Mouse (Mus musculus) CH12.LX (cell line): ENCODE results near the gene Cda. TPM values are rescaled to one million over a fixed set of nuclear protein-coding genes. Genes with fewer than 3 reads are reported as not detected.

Source experiments
- DNase-seq: peaks from one replicate; pipeline ENCODE4 v3.0.0-alpha.2; 2013; ENCODE audit errors: extremely low read depth
- H3K27ac ChIP-seq: 2 replicates; pipeline ENCODE4 v1.5.1; 2012; ENCODE audit warnings: low read depth, mild to moderate bottlenecking, control low read depth, moderate library complexity; ENCODE audit not compliant: insufficient read depth
- H3K27me3 ChIP-seq: replicated peaks from 2 replicates; pipeline ENCODE3; 2012; ENCODE audit warnings: inconsistent platforms
- H3K36me3 ChIP-seq, 2 experiments: replicated peaks in 1 of 2; 2 replicates each; pipeline versions ENCODE3 to v1.6.1; 2012; ENCODE audit warnings: inconsistent platforms in 1 of 2, low read length in 1 of 2, mild to moderate bottlenecking in 1 of 2, mixed read lengths in 1 of 2, moderate library complexity in 1 of 2; ENCODE audit not compliant: control insufficient read depth in 1 of 2, insufficient read depth in 1 of 2
- H3K4me1 ChIP-seq, 2 experiments: 2 replicates each; pipeline ENCODE4 v1.6.1; 2012; ENCODE audit warnings: inconsistent platforms in 1 of 2, moderate library complexity in 1 of 2; ENCODE audit not compliant: insufficient read depth in 2 of 2, control insufficient read depth in 1 of 2
- H3K4me2 ChIP-seq: 2 replicates; pipeline ENCODE4 v1.6.1; 2012; ENCODE audit warnings: low read depth, mild to moderate bottlenecking, control low read depth; ENCODE audit not compliant: poor library complexity, insufficient read depth, severe bottlenecking
- H3K4me3 ChIP-seq, 3 experiments: fragments of 150-350 bp in 1 of 3; sonication (generic) in 1 of 3; replicated peaks in 1 of 3; 2 replicates each; pipeline versions ENCODE3 to v1.5.1; 2011 to 2012; ENCODE audit warnings: low read depth in 2 of 3, low read length in 2 of 3, mild to moderate bottlenecking in 2 of 3, moderate library complexity in 2 of 3, control low read depth in 1 of 3, improper control_type of control experiment in 1 of 3, inconsistent platforms in 1 of 3, mixed read lengths in 1 of 3; ENCODE audit not compliant: poor library complexity in 1 of 3
- H3K79me2 ChIP-seq: replicated peaks from 2 replicates; pipeline ENCODE4 v1.6.1; 2012; ENCODE audit warnings: mild to moderate bottlenecking, moderate library complexity; ENCODE audit not compliant: control insufficient read depth, poor library complexity, insufficient read depth, severe bottlenecking; ENCODE audit errors: extremely low read depth
- H3K9ac ChIP-seq: 2 replicates; pipeline ENCODE4 v1.6.1; 2012; ENCODE audit warnings: low read depth, mild to moderate bottlenecking, control low read depth, moderate library complexity; ENCODE audit not compliant: insufficient read depth
- H3K9me3 ChIP-seq: replicated peaks from 2 replicates; pipeline ENCODE3; 2012; ENCODE audit warnings: low read length, inconsistent platforms, mixed read lengths
- BHLHE40 ChIP-seq: IDR thresholded peaks from 2 replicates; pipeline ENCODE4 v1.6.1; 2011; ENCODE audit warnings: mild to moderate bottlenecking, low read depth, low read length, improper control_type of control experiment
- CHD1 ChIP-seq: IDR thresholded peaks from 2 replicates; pipeline ENCODE4 v1.6.1; 2012; ENCODE audit warnings: low read depth, low read length, improper control_type of control experiment, inconsistent platforms
- CHD2 ChIP-seq: IDR thresholded peaks from 2 replicates; pipeline ENCODE4 v1.6.1; 2011; ENCODE audit warnings: low read length, improper control_type of control experiment
- CTCF ChIP-seq, 2 experiments: IDR thresholded peaks in 1 of 2; conservative IDR thresholded peaks in 1 of 2; 2 replicates each; pipeline ENCODE4 v1.5.1; 2011 to 2012; ENCODE audit warnings: low read depth in 2 of 2, low read length in 2 of 2, improper control_type of control experiment in 1 of 2, inconsistent platforms in 1 of 2, mild to moderate bottlenecking in 1 of 2, moderate library complexity in 1 of 2
- ETS1 ChIP-seq: conservative IDR thresholded peaks from 2 replicates; pipeline ENCODE4 v1.6.1; 2012; ENCODE audit warnings: low read depth, mild to moderate bottlenecking, inconsistent platforms, low read length, improper control_type of control experiment, moderate library complexity
- GABPA ChIP-seq: IDR thresholded peaks from 2 replicates; pipeline ENCODE4 v1.6.1; 2012; ENCODE audit warnings: low read depth, low read length, improper control_type of control experiment, inconsistent platforms; ENCODE audit not compliant: insufficient replicate concordance
- HCFC1 ChIP-seq: IDR thresholded peaks from 2 replicates; pipeline ENCODE4 v1.6.1; 2012; ENCODE audit warnings: low read depth, mild to moderate bottlenecking, inconsistent platforms, low read length, improper control_type of control experiment
- JUN ChIP-seq: IDR thresholded peaks from 2 replicates; pipeline ENCODE4 v1.6.1; 2011; ENCODE audit warnings: low read depth, mild to moderate bottlenecking, low read length, improper control_type of control experiment, moderate library complexity; ENCODE audit not compliant: insufficient read depth
- JUND ChIP-seq: conservative IDR thresholded peaks from 2 replicates; pipeline ENCODE4 v1.6.1; 2011; ENCODE audit warnings: low read depth, low read length, improper control_type of control experiment
- KAT2A ChIP-seq: IDR thresholded peaks from 2 replicates; pipeline ENCODE4 v1.6.1; 2012; ENCODE audit warnings: low read length, improper control_type of control experiment, inconsistent platforms; ENCODE audit not compliant: insufficient replicate concordance
- MAFK ChIP-seq: IDR thresholded peaks from 2 replicates; pipeline ENCODE4 v1.6.1; 2011; ENCODE audit warnings: low read length, improper control_type of control experiment; ENCODE audit not compliant: insufficient replicate concordance
- MAX ChIP-seq: IDR thresholded peaks from 2 replicates; pipeline ENCODE4 v1.6.1; 2011; ENCODE audit warnings: low read length, improper control_type of control experiment
- MEF2A ChIP-seq: IDR thresholded peaks from 2 replicates; pipeline ENCODE4 v1.6.1; 2014; ENCODE audit warnings: low read depth, mild to moderate bottlenecking, inconsistent platforms, low read length, improper control_type of control experiment, borderline replicate concordance
- MYC ChIP-seq: IDR thresholded peaks from 2 replicates; pipeline ENCODE4 v1.6.1; 2011; ENCODE audit warnings: low read depth, mild to moderate bottlenecking, improper control_type of control experiment, low read length
- NRF1 ChIP-seq: IDR thresholded peaks from 2 replicates; pipeline ENCODE4 v1.6.1; 2014; ENCODE audit warnings: low read depth, mild to moderate bottlenecking, inconsistent platforms, low read length, improper control_type of control experiment, moderate library complexity
- POLR2A ChIP-seq: IDR thresholded peaks from 2 replicates; pipeline ENCODE4 v1.6.1; 2011; ENCODE audit warnings: low read depth, mild to moderate bottlenecking, improper control_type of control experiment, low read length
- POLR2AphosphoS2 ChIP-seq: IDR thresholded peaks from 2 replicates; pipeline ENCODE4 v1.6.1; 2011; ENCODE audit warnings: low read depth, low read length, improper control_type of control experiment
- RAD21 ChIP-seq: IDR thresholded peaks from 2 replicates; pipeline ENCODE4 v1.6.1; 2011; ENCODE audit warnings: low read depth, mild to moderate bottlenecking, low read length, improper control_type of control experiment, moderate library complexity
- SMC3 ChIP-seq: IDR thresholded peaks from 2 replicates; pipeline ENCODE4 v1.6.1; 2011; ENCODE audit warnings: low read depth, low read length, improper control_type of control experiment
- TBP ChIP-seq: conservative IDR thresholded peaks from 2 replicates; pipeline ENCODE4 v1.6.1; 2011; ENCODE audit warnings: low read depth, low read length, improper control_type of control experiment
- UBTF ChIP-seq: IDR thresholded peaks from 2 replicates; pipeline ENCODE4 v1.6.1; 2012; ENCODE audit warnings: low read depth, mild to moderate bottlenecking, inconsistent platforms, low read length, improper control_type of control experiment, moderate library complexity
- USF1 ChIP-seq: IDR thresholded peaks from 2 replicates; pipeline ENCODE4 v1.6.1; 2014; ENCODE audit warnings: low read depth, mild to moderate bottlenecking, inconsistent platforms, low read length, improper control_type of control experiment
- USF2 ChIP-seq: conservative IDR thresholded peaks from 2 replicates; pipeline ENCODE4 v1.6.1; 2011; ENCODE audit warnings: low read depth, low read length, improper control_type of control experiment
- ZC3H11A ChIP-seq: IDR thresholded peaks from 2 replicates; pipeline ENCODE4 v1.6.1; 2012; ENCODE audit warnings: low read depth, mild to moderate bottlenecking, inconsistent platforms, low read length, improper control_type of control experiment
- ZMIZ1 ChIP-seq: IDR thresholded peaks from 2 replicates; pipeline ENCODE4 v1.6.1; 2012; ENCODE audit warnings: low read depth, mild to moderate bottlenecking, inconsistent platforms, low read length, improper control_type of control experiment
- ZNF384 ChIP-seq: IDR thresholded peaks from 2 replicates; pipeline ENCODE4 v1.6.1; 2012; ENCODE audit warnings: low read depth, low read length, improper control_type of control experiment, inconsistent platforms
- dilution Hi-C: fragments of 300-500 bp; cut with MboI; formaldehyde crosslinking; loops from 2 replicates; pipeline ENCODE4 v1.14.3; 2020; ENCODE audit warnings: low sequenced_read_pairs; ENCODE audit not compliant: extremely low pct_unique_long_range_greater_than_20kb, extremely low pct_ligation_motif_present
- in situ Hi-C: fragments of 300-500 bp; cut with MboI; formaldehyde crosslinking; loops from 3 replicates; pipeline ENCODE4 v1.14.3; 2019; ENCODE audit warnings: low sequenced_read_pairs, low pct_ligation_motif_present, low pct_unique_long_range_greater_than_20kb, mixed read lengths
- polyA plus RNA-seq: library from polyadenylated mRNA; unstranded; fragments of >175 nt; gene quantifications from 2 replicates; pipeline ENCODE4 v1.2.1, GENCODE M21; 2012; ENCODE audit warnings: low read depth; ENCODE audit not compliant: insufficient read length
- total RNA-seq, 2 experiments: library from RNA; depleted of rRNA; stranded (reverse); fragments of 300-350 nt in 1 of 2; fragments of >200 nt in 1 of 2; gene quantifications; 2 replicates each; pipeline ENCODE4 v1.2.3; 2012 to 2014

Cda gene
- total and polyA plus RNA-seq, 3 experiments, result not detected

- Histone ChIP-seq H3K27ac (no peak overlapping the region), H3K4me3 (no peak overlapping the region), H3K9me3 (peaks cover 5% of the 10 kb centered on the region), H3K4me1 (peaks cover 0 to 8% of the 10 kb centered on the region in 2 experiments; a peak in 2 of 4 replicates), H3K4me2 (no peak overlapping the region), H3K27me3 (peaks cover 84% of the 10 kb centered on the region), H3K9ac (no peak overlapping the region), H3K79me2 (no peaks in the 10 kb centered on the region), H3K36me3 (no peaks in the 10 kb centered on the region)
- no peak for TF ChIP-seq ZMIZ1
- TF ChIP-seq POLR2AphosphoS2, result no peak
- peak in 1 of 2 experiments; percentile 36; a peak in 2 of 4 replicates for TF ChIP-seq CTCF (conservative IDR thresholded peaks at IDR 0.05 in 1 of 2, IDR thresholded peaks at IDR 0.05 in 1 of 2; ENCODE audit: low read depth in 2 of 2, low read length in 2 of 2)
- no peak for TF ChIP-seq CHD1
- TF ChIP-seq MAFK, result no peak
- in situ Hi-C loops, result no loop called here
- DNase-seq, result no peak
- dilution Hi-C loops, result no loop called here
These were observed 32.1 kb downstream of the Cda start for GRCm38 (mm10) chr4:138335648-138336047.

GRCm38 (mm10) chr4:138335036-138335435 lies 32.8 kb downstream of the Cda start:
- Histone ChIP-seq H3K27me3 (peaks cover 84% of the 10 kb centered on the region), H3K27ac (no peak overlapping the region), H3K36me3 (no peaks in the 10 kb centered on the region), H3K9me3 (peaks cover 5% of the 10 kb centered on the region), H3K4me2 (no peak overlapping the region), H3K4me1 (peaks cover 0 to 8% of the 10 kb centered on the region in 2 experiments; a peak in 2 of 4 replicates), H3K79me2 (no peaks in the 10 kb centered on the region), H3K4me3 (no peak overlapping the region)
- dilution Hi-C loops (no loop called here), in situ Hi-C loops (no loop called here)
- no peak for DNase-seq
- TF ChIP-seq BHLHE40, result no peak
- TF ChIP-seq SMC3, result no peak
- no peak for TF ChIP-seq MAX
- no peak for TF ChIP-seq CHD1
- no peak for TF ChIP-seq POLR2AphosphoS2
- TF ChIP-seq RAD21, result no peak
- TF ChIP-seq JUN, result no peak
- TF ChIP-seq MAFK, result no peak
- TF ChIP-seq CTCF (conservative IDR thresholded peaks at IDR 0.05 in 1 of 2, IDR thresholded peaks at IDR 0.05 in 1 of 2; ENCODE audit: low read depth in 2 of 2, low read length in 2 of 2), result no peak
- TF ChIP-seq ZMIZ1, result no peak
- no peak for TF ChIP-seq ZC3H11A
- TF ChIP-seq TBP, result no peak
- no peak for TF ChIP-seq UBTF
- no peak for TF ChIP-seq CHD2
- TF ChIP-seq, all 38 proteins: peak for 0
- no peak overlapping the region for H3K9ac ChIP-seq

- no peak overlapping the region for H3K27ac ChIP-seq
- H3K4me3 ChIP-seq, result no peak overlapping the region
- DNase-seq, result no peak
- peaks cover 0 to 8% of the 10 kb centered on the region in 2 experiments; a peak in 2 of 4 replicates for H3K4me1 ChIP-seq
- dilution Hi-C loops (no loop called here), in situ Hi-C loops (no loop called here)
- H3K36me3 ChIP-seq, result no peaks in the 10 kb centered on the region
- peaks cover 77% of the 10 kb centered on the region for H3K27me3 ChIP-seq
- no peak overlapping the region for H3K4me2 ChIP-seq
- no peak overlapping the region for H3K9ac ChIP-seq
- H3K79me2 ChIP-seq, result no peaks in the 10 kb centered on the region
- peaks cover 13% of the 10 kb centered on the region for H3K9me3 ChIP-seq
- TF ChIP-seq RAD21 (no peak), USF1 (no peak), JUND (no peak), JUN (no peak), ZNF384 (no peak), HCFC1 (no peak), NRF1 (no peak), MEF2A (no peak), MYC (no peak), ETS1 (no peak), CHD2 (no peak), GABPA (no peak), POLR2A (no peak), KAT2A (no peak), USF2 (no peak)
These were observed 34.7 kb downstream of the Cda start for GRCm38 (mm10) chr4:138333135-138333534.
